18 mouse cellular contexts compared by ENCODE assay signal in the genomic region with DNA sequence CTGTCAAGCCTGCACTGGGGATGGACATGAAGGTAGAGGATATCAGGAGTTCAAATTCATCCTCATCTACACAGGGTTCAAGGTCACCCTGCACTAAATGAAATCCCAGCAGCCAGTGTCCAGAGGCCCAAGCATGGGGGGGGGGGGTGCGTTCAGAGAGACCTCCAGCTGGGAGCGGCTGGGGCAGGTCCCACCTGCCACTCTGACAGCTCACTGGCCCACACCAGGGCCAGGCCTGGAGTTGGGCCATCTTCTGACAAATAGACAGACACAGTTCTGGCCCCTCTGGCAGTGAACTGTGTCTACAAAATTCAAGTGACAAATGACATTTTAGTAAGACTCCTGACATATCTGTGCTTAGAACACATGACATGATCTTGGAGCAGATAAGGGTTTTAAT.
DNase-seq lines count a peak whose midpoint lies in the region; ATAC-seq and TF ChIP-seq lines count a peak whose summit lies in the region.
"Had no signal": no experiment of that assay in that cellular context is flagged by ENCODE, and none has a peak within 500 bp of the region (broad histone marks: within the 10 kb centered on the region; RNA-seq: fewer than 3 reads in every experiment).

No protein-coding gene starts in this region.

- 46% methylated on average over 2 of the region's 2 CpGs for WGBS in midbrain, embryonic 12.5 days
- whole genome bisulfite sequencing in midbrain, embryonic 16.5 days: 44% methylated on average over 2 of the region's 2 CpGs
- WGBS in hindbrain, embryonic 12.5 days: 57% methylated on average over 2 of the region's 2 CpGs
- WGBS in lung, postnatal 0 days: 46% methylated on average over 2 of the region's 2 CpGs

- TF ChIP-seq EP300 in lung, postnatal 0 days (IDR thresholded peaks at IDR 0.05): no peak

- intact Hi-C loops in heart, postnatal 36 days (cut with DNase I): no loop called here

- ATAC-seq in midbrain, embryonic 12.5 days (ENCODE audit: low FRiP score, low read depth): no peak
- no peak for ATAC-seq in midbrain, embryonic 16.5 days
- no peak for ATAC-seq in hindbrain, embryonic 12.5 days (ENCODE audit: low FRiP score)
- ATAC-seq in lung, postnatal 0 days: peak; percentile 56
- ATAC-seq: CD4-positive, CD25-positive, alpha-beta regulatory T cell, adult 4 months; intestine, embryonic 16.5 days had no signal

- peak overlapping the region; percentile 87 for H3K27ac ChIP-seq in midbrain, embryonic 12.5 days (replicated peaks)
- no peak overlapping the region for H3K27ac ChIP-seq in midbrain, embryonic 16.5 days (ENCODE audit: low read length)
- peak overlapping the region; percentile 76 for H3K27ac ChIP-seq in hindbrain, embryonic 12.5 days
- no peak overlapping the region for H3K27ac ChIP-seq in lung, postnatal 0 days (ENCODE audit: low read length)
- H3K27ac ChIP-seq: embryonic facial prominence, embryonic 15.5 days; liver, embryonic 13.5 days had no signal

- no peaks in the 10 kb centered on the region for H3K36me3 ChIP-seq in midbrain, embryonic 12.5 days
- no peaks in the 10 kb centered on the region for H3K36me3 ChIP-seq in midbrain, embryonic 16.5 days (ENCODE audit: control insufficient read depth, insufficient read depth, low read length)
- H3K36me3 ChIP-seq in hindbrain, embryonic 12.5 days: no peaks in the 10 kb centered on the region
- H3K36me3 ChIP-seq in lung, postnatal 0 days (ENCODE audit: insufficient read depth, low read length): no peaks in the 10 kb centered on the region
- H3K36me3 ChIP-seq: embryonic facial prominence, embryonic 15.5 days; liver, embryonic 13.5 days had no signal

- no peak overlapping the region for H3K4me2 ChIP-seq in midbrain, embryonic 12.5 days (replicated peaks)
- H3K4me2 ChIP-seq in midbrain, embryonic 16.5 days (ENCODE audit: low read length): no peak overlapping the region
- no peak overlapping the region for H3K4me2 ChIP-seq in hindbrain, embryonic 12.5 days (replicated peaks)
- H3K4me2 ChIP-seq in lung, postnatal 0 days (replicated peaks; ENCODE audit: low read depth, low read length): no peak overlapping the region
- H3K4me2 ChIP-seq: embryonic facial prominence, embryonic 15.5 days; liver, embryonic 13.5 days had no signal

- peaks cover 10% of the 10 kb centered on the region; the same call in 1 of the 2 replicates for H3K9me3 ChIP-seq in midbrain, embryonic 12.5 days
- no peaks in the 10 kb centered on the region for H3K9me3 ChIP-seq in midbrain, embryonic 16.5 days (replicated peaks; ENCODE audit: control insufficient read depth, low read length, poor library complexity, severe bottlenecking)
- H3K9me3 ChIP-seq in hindbrain, embryonic 12.5 days (replicated peaks): peaks cover 15% of the 10 kb centered on the region
- no peaks in the 10 kb centered on the region for H3K9me3 ChIP-seq in lung, postnatal 0 days (ENCODE audit: low read length)
- H3K9me3 ChIP-seq: liver, embryonic 13.5 days had no signal

- peak; percentile 52 for DNase-seq in heart, postnatal 4 days
- no peak for DNase-seq in heart, postnatal 36 days
- DNase-seq in lung, postnatal 0 days (ENCODE audit: low spot score): peak; percentile 49
- no peak for DNase-seq in adrenal gland, postnatal 25 days
- DNase-seq in ovary, postnatal 10 days (ENCODE audit: low spot score): no peak
- DNase-seq: adrenal gland, adult 8-10 months; cerebellum, adult 2 months; gastrocnemius, postnatal 14 days; kidney, postnatal 14 days; liver, embryonic 13.5 days; right cerebral cortex, postnatal 14 days; thymus, postnatal 36 days had no signal

- no peaks in the 10 kb centered on the region; the same call in 1 of the 2 replicates for H3K27me3 ChIP-seq in midbrain, embryonic 12.5 days
- no peaks in the 10 kb centered on the region for H3K27me3 ChIP-seq in midbrain, embryonic 16.5 days (ENCODE audit: control insufficient read depth, insufficient read depth, low read depth, low read length)
- H3K27me3 ChIP-seq in hindbrain, embryonic 12.5 days: no peaks in the 10 kb centered on the region
- H3K27me3 ChIP-seq in lung, postnatal 0 days (replicated peaks; ENCODE audit: insufficient read depth, low read length): no peaks in the 10 kb centered on the region
- H3K27me3 ChIP-seq: embryonic facial prominence, embryonic 15.5 days had no signal

- TF ChIP-seq CTCF in lung, postnatal 0 days (IDR thresholded peaks at IDR 0.05): no peak

- H3K4me1 ChIP-seq in midbrain, embryonic 12.5 days: peaks cover 46% of the 10 kb centered on the region
- H3K4me1 ChIP-seq in midbrain, embryonic 16.5 days (ENCODE audit: control insufficient read depth, insufficient read depth, low read length): peaks cover 26% of the 10 kb centered on the region
- peaks cover 51% of the 10 kb centered on the region for H3K4me1 ChIP-seq in hindbrain, embryonic 12.5 days
- peaks cover 16% of the 10 kb centered on the region; the same call in 1 of the 2 replicates for H3K4me1 ChIP-seq in lung, postnatal 0 days (ENCODE audit: insufficient read depth, low read depth, low read length)

- H3K4me3 ChIP-seq in midbrain, embryonic 12.5 days: no peak overlapping the region
- no peak overlapping the region for H3K4me3 ChIP-seq in midbrain, embryonic 16.5 days (ENCODE audit: low read depth, low read length)
- H3K4me3 ChIP-seq in hindbrain, embryonic 12.5 days: no peak overlapping the region
- no peak overlapping the region for H3K4me3 ChIP-seq in lung, postnatal 0 days (ENCODE audit: low read depth, low read length)
- H3K4me3 ChIP-seq: embryonic facial prominence, embryonic 15.5 days; liver, embryonic 13.5 days had no signal

- no peak overlapping the region for H3K9ac ChIP-seq in midbrain, embryonic 12.5 days (replicated peaks)
- no peak overlapping the region for H3K9ac ChIP-seq in midbrain, embryonic 16.5 days (ENCODE audit: low read depth, low read length)
- H3K9ac ChIP-seq in hindbrain, embryonic 12.5 days: no peak overlapping the region
- no peak overlapping the region for H3K9ac ChIP-seq in lung, postnatal 0 days (replicated peaks; ENCODE audit: low read depth)
- H3K9ac ChIP-seq: embryonic facial prominence, embryonic 15.5 days; liver, embryonic 13.5 days had no signal

Comparison
In these comparisons a context has a peak if more than half of its experiments do, and no peak if none do; other contexts are left out.
1. DNase-seq: peak in heart, postnatal 4 days (single experiment) and lung, postnatal 0 days (single experiment); none in heart, postnatal 36 days (0 of 2), adrenal gland, postnatal 25 days (single experiment) and ovary, postnatal 10 days (single experiment).
2. H3K27ac ChIP-seq: peak in midbrain, embryonic 12.5 days (single experiment) and hindbrain, embryonic 12.5 days (single experiment); none in midbrain, embryonic 16.5 days (single experiment) and lung, postnatal 0 days (single experiment).